Mouse (Mus musculus) kidney, adult 10 weeks (tissue): ENCODE data around the gene Aspm. TPM values are rescaled to one million over a fixed set of nuclear protein-coding genes. Genes with fewer than 3 reads are reported as not detected.

ENCODE experiments used
- polyA plus RNA-seq: library from polyadenylated mRNA; stranded (reverse); fragments of 350-450 nt; fragmentation: Illumina TruSeq; extraction: RNeasy Lipid Tissue Mini Kit (QIAGEN cat#74804); gene quantifications from one replicate; pipeline ENCODE4 v1.2.3, GENCODE M21; 2014; ENCODE audit warnings: low read depth, low replicate concordance

Aspm gene
- 0.24 TPM for polyA plus RNA-seq

DNA sequence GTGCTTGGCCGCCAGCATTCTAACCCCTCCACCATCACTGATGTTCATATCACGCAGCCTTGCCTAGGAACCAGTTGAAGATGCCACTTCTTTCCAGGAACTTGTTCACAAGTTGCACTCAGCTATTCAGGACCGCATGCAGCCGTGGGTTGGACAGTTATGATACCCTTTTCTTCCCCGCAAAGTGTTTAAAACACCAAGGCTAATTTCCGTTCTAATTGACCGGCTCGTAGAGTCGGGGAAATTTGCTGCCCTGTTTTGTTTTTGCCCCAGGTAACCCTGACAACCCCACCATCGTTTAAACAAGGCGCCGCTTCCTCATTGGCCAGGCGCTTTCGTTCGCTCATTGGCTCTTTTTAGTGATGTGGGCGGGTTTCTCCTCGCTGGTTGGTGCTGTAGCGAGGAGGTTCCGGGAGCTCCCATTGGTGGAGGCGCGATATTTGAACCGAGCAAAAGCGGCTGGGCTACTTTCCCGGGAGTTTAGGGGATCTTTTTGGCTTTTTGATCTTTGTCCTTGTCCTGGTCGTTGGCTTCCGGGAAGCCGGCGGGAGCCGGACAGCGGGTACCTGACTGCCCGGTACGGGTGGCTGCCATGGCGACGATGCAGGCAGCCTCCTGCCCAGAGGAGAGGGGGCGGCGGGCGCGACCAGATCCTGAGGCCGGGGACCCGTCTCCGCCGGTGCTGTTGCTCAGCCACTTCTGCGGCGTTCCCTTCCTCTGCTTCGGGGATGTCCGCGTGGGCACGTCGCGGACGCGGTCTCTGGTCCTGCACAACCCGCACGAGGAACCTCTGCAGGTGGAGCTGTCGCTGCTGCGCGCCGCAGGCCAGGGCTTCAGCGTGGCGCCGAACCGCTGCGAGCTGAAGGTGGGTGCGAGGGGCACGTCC is at the start of gene Aspm:
Aspm (plus strand) TSS at position 433 of the 886 bp plus-strand sequence.

GRCm38 (mm10) chr1:139421875-139422791 is 32.4 kb upstream of the Aspm start, which contains the start of gene Zbtb41:
Gene Zbtb41, plus strand, starts transcription at chr1:139422288.

DNA sequence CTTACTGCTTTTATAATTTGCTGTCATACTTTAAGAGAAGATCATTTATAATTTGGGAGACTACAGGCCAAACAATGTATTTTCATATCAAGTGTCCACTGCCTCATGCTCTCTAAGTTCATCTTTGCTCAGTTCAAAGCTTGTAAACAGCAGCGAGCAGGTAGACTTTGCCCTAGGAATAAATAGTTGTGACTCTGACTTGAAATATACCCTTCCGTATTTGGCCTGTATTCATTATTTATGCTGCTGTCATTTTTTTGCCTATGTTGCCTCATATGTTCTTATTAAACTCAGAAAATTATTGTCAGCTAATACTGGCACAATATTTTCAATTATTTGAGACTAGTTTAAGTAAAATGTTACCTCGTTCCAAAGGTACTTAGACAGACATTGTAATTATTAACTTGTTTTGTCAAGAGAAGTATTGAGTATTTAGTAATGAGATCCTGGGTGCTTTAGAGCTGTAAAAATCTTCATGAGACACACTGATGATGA is 46.7 kb downstream of the Aspm start, which contains the start of gene F13b:
F13b (plus strand) TSS at position 445 of the 495 bp plus-strand sequence.

Other genes starting within 250 kb of the Aspm start
- 0.36 TPM for gene Crb1, start 77.7 kb upstream of the Aspm start, polyA plus RNA-seq
- 63.9 TPM for gene Zbtb41, start 32.5 kb upstream of the Aspm start, polyA plus RNA-seq
- 331 TPM for gene F13b, start 46.9 kb downstream of the Aspm start, polyA plus RNA-seq
- not detected for gene Cfhr1, start 105.5 kb downstream of the Aspm start, polyA plus RNA-seq